Mouse (Mus musculus) CH12.LX (cell line): ENCODE results near the gene Mrpl46. TPM values are rescaled to one million over a fixed set of nuclear protein-coding genes. Genes with fewer than 3 reads are reported as not detected.

Experiments
- DNase-seq: peaks from one replicate; pipeline ENCODE4 v3.0.0-alpha.2; 2013; ENCODE audit errors: extremely low read depth
- H3K27ac ChIP-seq: 2 replicates; pipeline ENCODE4 v1.5.1; 2012; ENCODE audit warnings: low read depth, mild to moderate bottlenecking, control low read depth, moderate library complexity; ENCODE audit not compliant: insufficient read depth
- H3K27me3 ChIP-seq: replicated peaks from 2 replicates; pipeline ENCODE3; 2012; ENCODE audit warnings: inconsistent platforms
- H3K36me3 ChIP-seq, 2 experiments: replicated peaks in 1 of 2; 2 replicates each; pipeline versions ENCODE3 to v1.6.1; 2012; ENCODE audit warnings: inconsistent platforms in 1 of 2, low read length in 1 of 2, mild to moderate bottlenecking in 1 of 2, mixed read lengths in 1 of 2, moderate library complexity in 1 of 2; ENCODE audit not compliant: control insufficient read depth in 1 of 2, insufficient read depth in 1 of 2
- H3K4me1 ChIP-seq, 2 experiments: 2 replicates each; pipeline ENCODE4 v1.6.1; 2012; ENCODE audit warnings: inconsistent platforms in 1 of 2, moderate library complexity in 1 of 2; ENCODE audit not compliant: insufficient read depth in 2 of 2, control insufficient read depth in 1 of 2
- H3K4me2 ChIP-seq: 2 replicates; pipeline ENCODE4 v1.6.1; 2012; ENCODE audit warnings: low read depth, mild to moderate bottlenecking, control low read depth; ENCODE audit not compliant: poor library complexity, insufficient read depth, severe bottlenecking
- H3K4me3 ChIP-seq, 3 experiments: fragments of 150-350 bp in 1 of 3; sonication (generic) in 1 of 3; replicated peaks in 1 of 3; 2 replicates each; pipeline versions ENCODE3 to v1.5.1; 2011 to 2012; ENCODE audit warnings: low read depth in 2 of 3, low read length in 2 of 3, mild to moderate bottlenecking in 2 of 3, moderate library complexity in 2 of 3, control low read depth in 1 of 3, improper control_type of control experiment in 1 of 3, inconsistent platforms in 1 of 3, mixed read lengths in 1 of 3; ENCODE audit not compliant: poor library complexity in 1 of 3
- H3K79me2 ChIP-seq: replicated peaks from 2 replicates; pipeline ENCODE4 v1.6.1; 2012; ENCODE audit warnings: mild to moderate bottlenecking, moderate library complexity; ENCODE audit not compliant: control insufficient read depth, poor library complexity, insufficient read depth, severe bottlenecking; ENCODE audit errors: extremely low read depth
- H3K9ac ChIP-seq: 2 replicates; pipeline ENCODE4 v1.6.1; 2012; ENCODE audit warnings: low read depth, mild to moderate bottlenecking, control low read depth, moderate library complexity; ENCODE audit not compliant: insufficient read depth
- H3K9me3 ChIP-seq: replicated peaks from 2 replicates; pipeline ENCODE3; 2012; ENCODE audit warnings: low read length, inconsistent platforms, mixed read lengths
- BHLHE40 ChIP-seq: IDR thresholded peaks from 2 replicates; pipeline ENCODE4 v1.6.1; 2011; ENCODE audit warnings: mild to moderate bottlenecking, low read depth, low read length, improper control_type of control experiment
- CHD1 ChIP-seq: IDR thresholded peaks from 2 replicates; pipeline ENCODE4 v1.6.1; 2012; ENCODE audit warnings: low read depth, low read length, improper control_type of control experiment, inconsistent platforms
- CHD2 ChIP-seq: IDR thresholded peaks from 2 replicates; pipeline ENCODE4 v1.6.1; 2011; ENCODE audit warnings: low read length, improper control_type of control experiment
- E2F4 ChIP-seq: IDR thresholded peaks from 2 replicates; pipeline ENCODE4 v1.6.1; 2011; ENCODE audit warnings: low read depth, low read length, improper control_type of control experiment; ENCODE audit not compliant: insufficient replicate concordance
- ETS1 ChIP-seq: conservative IDR thresholded peaks from 2 replicates; pipeline ENCODE4 v1.6.1; 2012; ENCODE audit warnings: low read depth, mild to moderate bottlenecking, inconsistent platforms, low read length, improper control_type of control experiment, moderate library complexity
- HCFC1 ChIP-seq: IDR thresholded peaks from 2 replicates; pipeline ENCODE4 v1.6.1; 2012; ENCODE audit warnings: low read depth, mild to moderate bottlenecking, inconsistent platforms, low read length, improper control_type of control experiment
- IRF4 ChIP-seq: IDR thresholded peaks from 2 replicates; pipeline ENCODE4 v1.6.1; 2014; ENCODE audit warnings: low read depth, mild to moderate bottlenecking, inconsistent platforms, low read length, improper control_type of control experiment
- MEF2A ChIP-seq: IDR thresholded peaks from 2 replicates; pipeline ENCODE4 v1.6.1; 2014; ENCODE audit warnings: low read depth, mild to moderate bottlenecking, inconsistent platforms, low read length, improper control_type of control experiment, borderline replicate concordance
- MYC ChIP-seq: IDR thresholded peaks from 2 replicates; pipeline ENCODE4 v1.6.1; 2011; ENCODE audit warnings: low read depth, mild to moderate bottlenecking, improper control_type of control experiment, low read length
- NELFE ChIP-seq: IDR thresholded peaks from 2 replicates; pipeline ENCODE4 v1.6.1; 2011; ENCODE audit warnings: low read depth, low read length, improper control_type of control experiment
- POLR2A ChIP-seq: IDR thresholded peaks from 2 replicates; pipeline ENCODE4 v1.6.1; 2011; ENCODE audit warnings: low read depth, mild to moderate bottlenecking, improper control_type of control experiment, low read length
- POLR2AphosphoS2 ChIP-seq: IDR thresholded peaks from 2 replicates; pipeline ENCODE4 v1.6.1; 2011; ENCODE audit warnings: low read depth, low read length, improper control_type of control experiment
- SIN3A ChIP-seq: IDR thresholded peaks from 2 replicates; pipeline ENCODE4 v1.6.1; 2012; ENCODE audit warnings: low read length, improper control_type of control experiment, inconsistent platforms
- SMC3 ChIP-seq: IDR thresholded peaks from 2 replicates; pipeline ENCODE4 v1.6.1; 2011; ENCODE audit warnings: low read depth, low read length, improper control_type of control experiment
- TBP ChIP-seq: conservative IDR thresholded peaks from 2 replicates; pipeline ENCODE4 v1.6.1; 2011; ENCODE audit warnings: low read depth, low read length, improper control_type of control experiment
- UBTF ChIP-seq: IDR thresholded peaks from 2 replicates; pipeline ENCODE4 v1.6.1; 2012; ENCODE audit warnings: low read depth, mild to moderate bottlenecking, inconsistent platforms, low read length, improper control_type of control experiment, moderate library complexity
- ZC3H11A ChIP-seq: IDR thresholded peaks from 2 replicates; pipeline ENCODE4 v1.6.1; 2012; ENCODE audit warnings: low read depth, mild to moderate bottlenecking, inconsistent platforms, low read length, improper control_type of control experiment
- ZNF384 ChIP-seq: IDR thresholded peaks from 2 replicates; pipeline ENCODE4 v1.6.1; 2012; ENCODE audit warnings: low read depth, low read length, improper control_type of control experiment, inconsistent platforms
- dilution Hi-C: fragments of 300-500 bp; cut with MboI; formaldehyde crosslinking; loops from 2 replicates; pipeline ENCODE4 v1.14.3; 2020; ENCODE audit warnings: low sequenced_read_pairs; ENCODE audit not compliant: extremely low pct_unique_long_range_greater_than_20kb, extremely low pct_ligation_motif_present
- in situ Hi-C: fragments of 300-500 bp; cut with MboI; formaldehyde crosslinking; loops from 3 replicates; pipeline ENCODE4 v1.14.3; 2019; ENCODE audit warnings: low sequenced_read_pairs, low pct_ligation_motif_present, low pct_unique_long_range_greater_than_20kb, mixed read lengths
- polyA plus RNA-seq: library from polyadenylated mRNA; unstranded; fragments of >175 nt; gene quantifications from 2 replicates; pipeline ENCODE4 v1.2.1, GENCODE M21; 2012; ENCODE audit warnings: low read depth; ENCODE audit not compliant: insufficient read length
- total RNA-seq, 2 experiments: library from RNA; depleted of rRNA; stranded (reverse); fragments of 300-350 nt in 1 of 2; fragments of >200 nt in 1 of 2; gene quantifications; 2 replicates each; pipeline ENCODE4 v1.2.3; 2012 to 2014

The Mrpl46 gene
- total and polyA plus RNA-seq, 3 experiments: 56.1 to 63.2 (median 62.8) TPM

GRCm38 (mm10) chr7:78769075-78769652 is 14.2 kb downstream of the Mrpl46 start:
- dilution Hi-C loops (no loop called here), in situ Hi-C loops (no loop called here)
- H3K27me3 ChIP-seq: peaks cover 41% of the 10 kb centered on the region
- H3K27ac ChIP-seq: no peak overlapping the region
- H3K9ac ChIP-seq: no peak overlapping the region
- H3K36me3 ChIP-seq: peaks cover 7 to 20% of the 10 kb centered on the region in 2 experiments
- H3K79me2 ChIP-seq: no peaks in the 10 kb centered on the region
- no peak overlapping the region for H3K4me2 ChIP-seq
- H3K9me3 ChIP-seq: no peaks in the 10 kb centered on the region
- TF ChIP-seq TBP: no peak
- TF ChIP-seq SMC3: no peak
- no peak for TF ChIP-seq POLR2A
- TF ChIP-seq HCFC1: no peak
- TF ChIP-seq ZC3H11A: no peak
- no peak for TF ChIP-seq IRF4
- no peak for TF ChIP-seq MYC
- no peak for TF ChIP-seq CHD2
- TF ChIP-seq ETS1: no peak
- H3K4me3 ChIP-seq: no peak overlapping the region
- DNase-seq: no peak
- no peaks in the 10 kb centered on the region for H3K4me1 ChIP-seq

- Histone ChIP-seq H3K4me1 (no peaks in the 10 kb centered on the region), H3K9me3 (no peaks in the 10 kb centered on the region), H3K36me3 (peaks cover 2 to 9% of the 10 kb centered on the region in 2 experiments), H3K9ac (no peak overlapping the region), H3K27me3 (peaks cover 52% of the 10 kb centered on the region), H3K27ac (no peak overlapping the region)
- dilution Hi-C loops: no loop called here
- TF ChIP-seq POLR2AphosphoS2 (no peak), MYC (no peak), CHD1 (no peak), BHLHE40 (no peak), E2F4 (no peak), CHD2 (no peak), MEF2A (no peak), UBTF (no peak), NELFE (no peak), ZNF384 (no peak), SIN3A (no peak)
- TF ChIP-seq, all 38 proteins: peak for 0
- in situ Hi-C loops: no loop called here
- Histone ChIP-seq H3K79me2 (no peaks in the 10 kb centered on the region), H3K4me3 (no peak overlapping the region), H3K4me2 (no peak overlapping the region)
- DNase-seq: no peak
Observed at GRCm38 (mm10) chr7:78767929-78768531, 15.3 kb downstream of the Mrpl46 start.
